Mouse (Mus musculus) heart, embryonic 14.5 days (tissue): ENCODE measurements at regions not wholly inside any gene's neighbourhood (a gene's known extent, or its start where the extent isn't known, plus 50 kb on each side); places are given as distances from the start of the nearest gene placed in this dataset.

Experiments used
- ATAC-seq: fragments of 200-750 bp; cut with Nextera tagmentation; 2 replicates; pipeline ENCODE4 v1.8.0; 2017; ENCODE audit warnings: low read depth, moderate TSS enrichment; ENCODE audit not compliant: insufficient number of reproducible peaks, insufficient read depth, low FRiP score
- H3K27ac ChIP-seq, 2 experiments: fragments of 200-500 bp in 1 of 2; fragments of 300-500 bp in 1 of 2; sonication (generic) in 1 of 2; replicated peaks in 1 of 2; 2 replicates each; pipeline ENCODE4 v1.5.1; 2012 to 2014; ENCODE audit warnings: low read depth in 2 of 2, low read length in 2 of 2, control low read depth in 1 of 2, mild to moderate bottlenecking in 1 of 2, mixed read lengths in 1 of 2; ENCODE audit not compliant: control insufficient read depth in 1 of 2, insufficient read depth in 1 of 2
- H3K27me3 ChIP-seq: fragments of 300-500 bp; sonication (generic); 2 replicates; pipeline ENCODE4 v1.6.1; 2014; ENCODE audit warnings: mild to moderate bottlenecking, low read length, control low read depth; ENCODE audit not compliant: control insufficient read depth, insufficient read depth
- H3K36me3 ChIP-seq: fragments of 300-500 bp; sonication (generic); 2 replicates; pipeline ENCODE4 v1.6.1; 2014; ENCODE audit warnings: mild to moderate bottlenecking, control low read depth, low read length, mixed read lengths; ENCODE audit not compliant: control insufficient read depth, insufficient read depth
- H3K4me1 ChIP-seq, 2 experiments: fragments of 200-500 bp in 1 of 2; fragments of 300-500 bp in 1 of 2; sonication (generic) in 1 of 2; 2 replicates each; pipeline ENCODE4 v1.6.1; 2012 to 2014; ENCODE audit warnings: low read length in 2 of 2, control low read depth in 1 of 2, mixed read lengths in 1 of 2; ENCODE audit not compliant: control insufficient read depth in 2 of 2, insufficient read depth in 2 of 2
- H3K4me2 ChIP-seq: fragments of 300-500 bp; sonication (generic); 2 replicates; pipeline ENCODE4 v1.6.1; 2014; ENCODE audit warnings: mild to moderate bottlenecking, low read length
- H3K4me3 ChIP-seq, 2 experiments: fragments of 200-500 bp in 1 of 2; fragments of 300-500 bp in 1 of 2; sonication (generic) in 1 of 2; 2 replicates each; pipeline ENCODE4 v1.5.1; 2012 to 2014; ENCODE audit warnings: low read length in 2 of 2, mild to moderate bottlenecking in 2 of 2, control low read depth in 1 of 2, low read depth in 1 of 2, moderate library complexity in 1 of 2; ENCODE audit not compliant: control insufficient read depth in 1 of 2, insufficient read depth in 1 of 2
- H3K9ac ChIP-seq: fragments of 300-500 bp; sonication (generic); 2 replicates; pipeline ENCODE4 v1.6.1; 2014; ENCODE audit warnings: mild to moderate bottlenecking, low read length
- H3K9me3 ChIP-seq: fragments of 300-500 bp; sonication (generic); 2 replicates; pipeline ENCODE4 v1.6.1; 2016; ENCODE audit warnings: low read length, control low read depth; ENCODE audit not compliant: control insufficient read depth
- WGBS: fragments of 180-500 bp; shearing (Covaris S2); extraction: QIAGEN DNeasy Blood & Tissue Kit; methylation state at CpG from one replicate; pipeline ENCODE4 v1.1.7; 2014; 5-methylcytosine and 5-hydroxymethylcytosine counted together

DNA sequence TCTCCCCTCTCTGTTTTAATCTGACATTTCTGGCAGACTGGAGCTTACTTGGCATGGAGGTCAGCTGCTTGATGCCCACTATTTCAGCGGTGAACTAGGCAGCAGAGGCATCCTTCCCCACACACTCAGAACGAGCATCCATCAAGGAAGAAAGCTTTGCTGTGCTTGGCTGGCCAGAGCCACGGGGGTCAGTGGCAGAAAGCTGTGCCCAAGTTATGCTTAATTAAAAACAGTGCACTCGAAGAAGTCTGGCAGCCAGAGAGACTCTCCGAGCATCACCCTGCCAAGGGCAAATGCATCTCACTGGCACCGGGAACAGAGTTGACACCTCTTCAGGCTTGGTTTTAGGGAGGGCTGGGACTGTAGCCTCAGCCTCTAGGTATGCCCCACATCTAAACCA lies 168.3 kb downstream of the Gm45692 start:
- ATAC-seq: no peak
- Histone ChIP-seq H3K27ac (no peak overlapping the region), H3K4me1 (no peaks in the 10 kb centered on the region), H3K4me2 (no peak overlapping the region), H3K9me3 (0 out of 2 replicates have a peak, but pooled peaks cover 4% of the 10 kb centered on the region), H3K36me3 (no peaks in the 10 kb centered on the region), H3K4me3 (no peak overlapping the region), H3K27me3 (no peaks in the 10 kb centered on the region), H3K9ac (no peak overlapping the region)
- WGBS: 64% methylated on average over 6 of the region's 6 CpGs

DNA sequence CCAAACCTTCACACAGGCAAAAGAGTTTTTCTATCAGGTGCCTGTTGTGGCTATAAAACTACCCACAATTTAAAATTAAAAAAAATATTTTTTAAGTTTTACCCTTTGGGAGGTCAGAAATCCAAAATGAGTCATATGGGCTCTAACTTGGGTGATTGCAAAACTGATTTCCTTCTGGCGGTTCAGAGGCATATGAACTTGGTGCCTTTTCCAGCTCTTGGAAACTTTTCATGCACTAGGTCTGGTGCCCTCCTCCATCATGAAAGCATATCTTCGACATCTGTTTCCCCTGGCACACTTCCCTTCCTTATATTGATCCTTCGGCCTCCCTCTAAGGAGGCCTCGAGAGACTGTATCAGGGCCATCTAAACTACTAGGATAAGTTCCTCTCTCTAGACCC lies 168.8 kb downstream of the Gm45692 start:
- Histone ChIP-seq H3K27ac (no peak overlapping the region), H3K36me3 (no peaks in the 10 kb centered on the region), H3K4me3 (no peak overlapping the region), H3K4me2 (no peak overlapping the region), H3K27me3 (no peaks in the 10 kb centered on the region), H3K4me1 (no peaks in the 10 kb centered on the region), H3K9ac (no peak overlapping the region), H3K9me3 (0 out of 2 replicates have a peak, but pooled peaks cover 4% of the 10 kb centered on the region)
- 74% methylated on average over 4 of the region's 4 CpGs for WGBS
- ATAC-seq: no peak

DNA sequence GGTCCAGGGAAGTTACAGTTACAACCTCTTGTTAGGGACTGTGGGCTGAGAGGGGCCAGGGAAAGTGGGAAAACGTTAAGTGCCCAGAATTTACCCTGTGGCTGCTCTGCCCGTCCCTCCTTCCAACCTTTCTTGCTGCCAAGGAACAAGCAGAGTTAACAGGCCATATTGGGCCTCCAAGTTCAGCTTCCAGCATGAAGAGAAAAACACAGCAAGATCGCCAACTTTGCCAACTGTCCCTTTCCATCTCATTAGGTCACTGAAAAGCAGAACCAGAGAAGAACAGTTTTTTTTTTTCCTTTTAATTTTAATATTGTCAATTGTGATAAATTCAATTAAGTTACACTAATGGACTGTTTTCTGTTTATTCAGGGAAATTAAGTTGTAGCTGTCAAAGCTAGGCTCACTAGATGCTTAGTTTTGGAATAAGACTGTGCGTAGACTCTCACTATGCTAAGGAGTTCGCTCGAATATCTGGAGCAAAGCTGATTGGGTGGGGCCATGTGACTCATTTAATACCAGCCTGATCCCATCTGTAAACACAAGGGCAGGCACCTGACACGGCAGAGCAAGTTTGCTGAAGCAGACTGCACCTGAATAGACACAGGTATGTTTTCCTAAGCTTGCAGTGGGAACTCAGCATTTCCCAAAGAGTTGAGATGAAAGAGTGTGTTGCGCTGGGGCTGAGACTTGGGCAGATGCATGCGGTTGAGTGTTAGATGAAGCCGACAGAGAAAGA lies 178.9 kb downstream of the Gm45692 start:
- Histone ChIP-seq H3K9ac (no peak overlapping the region), H3K4me2 (no peak overlapping the region), H3K27ac (no peak overlapping the region), H3K4me1 (no peaks in the 10 kb centered on the region), H3K27me3 (no peaks in the 10 kb centered on the region), H3K9me3 (no peaks in the 10 kb centered on the region), H3K4me3 (no peak overlapping the region), H3K36me3 (no peaks in the 10 kb centered on the region)
- 83% methylated on average over 10 of the region's 10 CpGs for WGBS
- no peak for ATAC-seq

DNA sequence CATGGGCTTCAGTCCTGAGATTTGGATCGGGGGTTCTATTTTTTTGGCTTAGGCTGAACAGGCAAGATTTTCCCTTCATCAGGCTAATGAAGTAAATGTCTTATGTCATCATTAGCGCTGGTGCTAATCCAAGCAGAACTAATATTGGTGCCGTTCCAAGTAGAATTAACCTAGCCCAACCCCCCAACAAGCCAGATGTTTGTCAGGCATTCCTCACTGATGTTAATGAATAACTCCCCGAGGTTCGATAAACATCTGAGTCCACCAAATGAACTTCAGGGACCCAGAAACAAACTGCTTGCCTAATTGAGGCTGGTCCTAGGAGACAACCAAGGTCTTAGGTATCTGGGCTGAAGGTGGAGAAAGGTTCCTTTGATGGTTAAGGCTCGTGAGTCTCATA lies 180.9 kb downstream of the Gm45692 start:
- Histone ChIP-seq H3K4me3 (no peak overlapping the region), H3K27me3 (no peaks in the 10 kb centered on the region), H3K9me3 (no peaks in the 10 kb centered on the region), H3K36me3 (no peaks in the 10 kb centered on the region), H3K27ac (no peak overlapping the region), H3K9ac (no peak overlapping the region), H3K4me1 (no peaks in the 10 kb centered on the region), H3K4me2 (no peak overlapping the region)
- no peak for ATAC-seq
- WGBS: 71% methylated on average over 6 of the region's 6 CpGs

DNA sequence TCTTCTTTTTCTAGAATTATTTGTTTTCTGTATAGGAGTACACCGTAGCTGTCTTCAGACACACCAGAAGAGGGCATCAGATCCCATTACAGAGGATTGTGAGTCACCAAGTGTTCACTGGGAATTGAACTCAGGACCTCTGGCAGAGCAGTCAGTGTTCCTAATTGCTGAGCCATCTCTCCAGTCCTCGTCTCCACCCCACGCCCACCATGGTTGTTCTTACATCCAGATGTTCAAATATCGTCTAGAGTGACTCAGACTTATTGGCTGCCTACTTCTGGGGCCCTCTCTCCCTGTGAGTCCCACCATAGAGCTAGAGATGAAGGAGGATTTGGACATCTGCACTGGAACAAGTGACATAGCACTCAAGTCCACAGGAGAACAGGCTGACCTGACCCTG lies 182.6 kb downstream of the Gm45692 start:
- no peak for ATAC-seq
- Histone ChIP-seq H3K27me3 (no peaks in the 10 kb centered on the region), H3K9ac (no peak overlapping the region), H3K27ac (no peak overlapping the region), H3K4me3 (no peak overlapping the region), H3K4me2 (no peak overlapping the region), H3K36me3 (no peaks in the 10 kb centered on the region), H3K9me3 (no peaks in the 10 kb centered on the region), H3K4me1 (no peaks in the 10 kb centered on the region)
- WGBS: 83% methylated on average over 4 of the region's 4 CpGs

DNA sequence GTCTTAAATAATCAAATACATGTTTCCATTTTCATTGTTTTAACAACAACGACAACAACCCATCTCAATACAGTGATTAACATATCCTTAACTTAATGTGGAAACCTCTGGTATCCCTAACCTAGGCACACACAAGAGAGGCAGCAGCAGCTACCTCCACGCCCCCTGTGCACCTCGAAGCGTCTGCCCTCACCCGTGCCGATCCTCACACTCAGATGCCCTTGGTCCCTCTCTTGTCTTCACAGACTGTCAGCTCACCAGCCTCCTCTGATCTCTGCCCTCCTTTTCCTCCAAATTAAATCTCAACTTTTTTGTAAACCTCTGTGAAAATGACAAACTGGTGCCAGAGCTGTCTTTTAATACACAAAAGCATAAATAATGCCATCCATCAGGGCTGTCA lies 185.2 kb downstream of the Gm45692 start:
- Histone ChIP-seq H3K27ac (no peak overlapping the region), H3K9ac (no peak overlapping the region), H3K9me3 (no peaks in the 10 kb centered on the region), H3K27me3 (no peaks in the 10 kb centered on the region), H3K4me2 (no peak overlapping the region), H3K36me3 (no peaks in the 10 kb centered on the region), H3K4me3 (no peak overlapping the region), H3K4me1 (no peaks in the 10 kb centered on the region)
- 66% methylated on average over 6 of the region's 6 CpGs for WGBS
- no peak for ATAC-seq

DNA sequence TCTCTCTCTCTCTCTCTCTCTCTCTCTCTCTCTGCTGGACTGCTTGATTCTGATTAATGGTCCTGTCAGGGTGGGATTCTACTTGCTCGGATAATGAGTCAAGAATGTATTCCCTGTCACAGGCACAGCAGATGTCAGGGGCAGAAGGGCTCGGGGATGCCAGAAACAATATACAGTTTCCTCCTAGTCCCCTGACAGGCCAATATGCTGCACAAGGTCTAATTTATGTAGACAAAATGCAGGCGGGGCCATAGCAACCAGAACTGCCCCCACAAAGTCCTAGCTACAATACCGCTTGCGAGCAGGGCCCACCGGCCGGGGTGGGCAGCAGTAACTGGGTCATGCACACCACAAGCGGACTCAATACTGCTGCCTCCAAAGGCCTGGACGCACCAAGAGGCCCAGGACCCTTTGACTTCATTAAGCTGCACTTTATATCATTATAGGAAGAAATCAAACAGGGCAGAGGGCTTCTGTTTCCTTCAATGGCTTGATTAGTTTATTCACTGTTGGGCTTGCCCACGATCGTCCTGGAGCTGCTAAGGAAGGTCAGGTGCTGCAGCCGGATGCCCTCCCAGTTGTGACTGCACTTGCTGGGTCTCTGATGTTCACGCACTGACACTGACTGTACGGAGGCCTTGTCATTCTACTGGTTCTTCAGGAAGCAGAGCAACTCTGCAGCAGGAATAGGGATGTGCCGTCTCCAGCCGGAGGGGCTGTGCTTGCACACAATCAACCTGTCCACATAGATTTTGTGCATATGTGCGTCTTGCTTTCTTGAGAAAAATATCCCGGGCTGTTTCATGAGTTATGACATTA lies 185.9 kb downstream of the Gm45692 start:
- WGBS: 72% methylated on average over 18 of the region's 18 CpGs
- Histone ChIP-seq H3K4me3 (no peak overlapping the region), H3K27ac (no peak overlapping the region), H3K27me3 (no peaks in the 10 kb centered on the region), H3K9me3 (no peaks in the 10 kb centered on the region), H3K4me2 (no peak overlapping the region), H3K36me3 (no peaks in the 10 kb centered on the region), H3K9ac (no peak overlapping the region), H3K4me1 (no peaks in the 10 kb centered on the region)
- no peak for ATAC-seq
